Mouse (Mus musculus) neural tube, embryonic 11.5 days (tissue): ENCODE data around the gene Col4a3bp. TPM values are rescaled to one million over a fixed set of nuclear protein-coding genes. Genes with fewer than 3 reads are reported as not detected.

Experiments used
- ATAC-seq: fragments of 200-750 bp; cut with Nextera tagmentation; 2 replicates; pipeline ENCODE4 v1.8.0; 2017; ENCODE audit warnings: moderate number of reproducible peaks, mild to moderate bottlenecking, moderate TSS enrichment, moderate library complexity; ENCODE audit not compliant: insufficient read depth, low FRiP score, low TSS enrichment
- DNase-seq: peaks from one replicate; pipeline ENCODE4 v3.0.0-alpha.2; 2015; ENCODE audit warnings: low spot score
- H3K27ac ChIP-seq: fragments of 300-500 bp; sonication (generic); 2 replicates; pipeline ENCODE4 v1.5.1; 2014; ENCODE audit warnings: low read depth, mild to moderate bottlenecking, low read length
- H3K27me3 ChIP-seq: fragments of 300-500 bp; sonication (generic); 2 replicates; pipeline ENCODE4 v1.6.1; 2014; ENCODE audit warnings: mild to moderate bottlenecking, low read length, mixed read lengths; ENCODE audit not compliant: control insufficient read depth, insufficient read depth
- H3K36me3 ChIP-seq: fragments of 300-500 bp; sonication (generic); 2 replicates; pipeline ENCODE4 v1.6.1; 2014; ENCODE audit warnings: mild to moderate bottlenecking, low read length, moderate library complexity, mixed read lengths; ENCODE audit not compliant: control insufficient read depth, insufficient read depth
- H3K4me1 ChIP-seq: fragments of 300-500 bp; sonication (generic); 2 replicates; pipeline ENCODE4 v1.6.1; 2014; ENCODE audit warnings: low read length, mixed read lengths; ENCODE audit not compliant: control insufficient read depth, insufficient read depth
- H3K4me2 ChIP-seq: fragments of 300-500 bp; sonication (generic); 2 replicates; pipeline ENCODE4 v1.6.1; 2014; ENCODE audit warnings: low read depth, mild to moderate bottlenecking, moderate library complexity
- H3K4me3 ChIP-seq: fragments of 300-500 bp; sonication (generic); 2 replicates; pipeline ENCODE4 v1.5.1; 2014; ENCODE audit warnings: low read depth, low read length
- H3K9ac ChIP-seq: fragments of 300-500 bp; sonication (generic); 2 replicates; pipeline ENCODE4 v1.6.1; 2014; ENCODE audit warnings: mild to moderate bottlenecking, low read length
- H3K9me3 ChIP-seq: fragments of 300-500 bp; sonication (generic); 2 replicates; pipeline ENCODE4 v1.6.1; 2016; ENCODE audit warnings: low read length; ENCODE audit not compliant: control insufficient read depth
- WGBS: fragments of 180-500 bp; shearing (Covaris S2); extraction: QIAGEN DNeasy Blood & Tissue Kit; methylation state at CpG from one replicate; pipeline ENCODE4 v1.1.7; 2014; 5-methylcytosine and 5-hydroxymethylcytosine counted together
- polyA plus RNA-seq: library from polyadenylated mRNA; unstranded; fragments of >200 nt; fragmentation: Nextera tagmentation; extraction: Ambion mirVana; gene quantifications from 2 replicates; pipeline ENCODE4 v1.2.1, GENCODE M21; 2014

Gene Col4a3bp
- polyA plus RNA-seq, 1 experiment from 2014 or later: 5.9 TPM

GRCm38 (mm10) chr13:96586540-96586939 is 44.1 kb downstream of the Col4a3bp start:
- Histone ChIP-seq H3K9ac (no peak overlapping the region), H3K4me1 (no peaks in the 10 kb centered on the region), H3K27ac (no peak overlapping the region), H3K36me3 (no peaks in the 10 kb centered on the region), H3K27me3 (no peaks in the 10 kb centered on the region), H3K4me2 (no peak overlapping the region), H3K4me3 (no peak overlapping the region), H3K9me3 (no peaks in the 10 kb centered on the region)
- 97% methylated on average over 5 of the region's 5 CpGs for WGBS
- DNase-seq (no peak), ATAC-seq (no peak)

- Histone ChIP-seq H3K27me3 (no peaks in the 10 kb centered on the region), H3K27ac (no peak overlapping the region), H3K4me1 (no peaks in the 10 kb centered on the region), H3K9me3 (no peaks in the 10 kb centered on the region), H3K4me2 (no peak overlapping the region), H3K4me3 (no peak overlapping the region), H3K9ac (no peak overlapping the region), H3K36me3 (no peaks in the 10 kb centered on the region)
- 93% methylated on average over 1 of the region's 1 CpGs for WGBS
- DNase-seq: no peak
- ATAC-seq: no peak
Measured at GRCm38 (mm10) chr13:96588642-96589041, 46.2 kb downstream of the Col4a3bp start.

- Histone ChIP-seq H3K27ac (no peak overlapping the region), H3K27me3 (no peaks in the 10 kb centered on the region), H3K4me1 (no peaks in the 10 kb centered on the region), H3K9ac (no peak overlapping the region), H3K4me3 (no peak overlapping the region), H3K9me3 (no peaks in the 10 kb centered on the region), H3K36me3 (no peaks in the 10 kb centered on the region), H3K4me2 (no peak overlapping the region)
- 11% methylated on average over 1 of the region's 1 CpGs for WGBS
- DNase-seq (no peak), ATAC-seq (no peak)
Measured at GRCm38 (mm10) chr13:96593621-96594020, 51.2 kb downstream of the Col4a3bp start.

GRCm38 (mm10) chr13:96594070-96594469 is 51.7 kb downstream of the Col4a3bp start:
- no peaks in the 10 kb centered on the region for H3K36me3 ChIP-seq
- 89% methylated on average over 4 of the region's 4 CpGs for WGBS
- H3K27ac ChIP-seq: no peak overlapping the region
- no peak overlapping the region for H3K4me3 ChIP-seq
- DNase-seq (no peak), ATAC-seq (no peak)
- H3K9me3 ChIP-seq: no peaks in the 10 kb centered on the region
- no peaks in the 10 kb centered on the region for H3K27me3 ChIP-seq
- H3K4me1 ChIP-seq: no peaks in the 10 kb centered on the region
- no peak overlapping the region for H3K9ac ChIP-seq
- no peak overlapping the region for H3K4me2 ChIP-seq

- H3K27me3 ChIP-seq: no peaks in the 10 kb centered on the region
- DNase-seq (no peak), ATAC-seq (no peak)
- H3K4me2 ChIP-seq: no peak overlapping the region
- no peaks in the 10 kb centered on the region for H3K9me3 ChIP-seq
- H3K36me3 ChIP-seq: no peaks in the 10 kb centered on the region
- no peak overlapping the region for H3K4me3 ChIP-seq
- H3K27ac ChIP-seq: no peak overlapping the region
- H3K4me1 ChIP-seq: no peaks in the 10 kb centered on the region
- WGBS: 92% methylated on average over 9 of the region's 9 CpGs
- no peak overlapping the region for H3K9ac ChIP-seq
Measured at GRCm38 (mm10) chr13:96599182-96599581, 56.8 kb downstream of the Col4a3bp start.

- Histone ChIP-seq H3K27me3 (no peaks in the 10 kb centered on the region), H3K4me3 (no peak overlapping the region), H3K9me3 (no peaks in the 10 kb centered on the region), H3K4me1 (no peaks in the 10 kb centered on the region), H3K9ac (no peak overlapping the region), H3K4me2 (no peak overlapping the region), H3K27ac (no peak overlapping the region), H3K36me3 (no peaks in the 10 kb centered on the region)
- DNase-seq (no peak), ATAC-seq (no peak)
- 94% methylated on average over 2 of the region's 2 CpGs for WGBS
Measured at GRCm38 (mm10) chr13:96604242-96604641, 61.8 kb downstream of the Col4a3bp start.

- Histone ChIP-seq H3K4me3 (no peak overlapping the region), H3K4me2 (no peak overlapping the region), H3K9ac (no peak overlapping the region), H3K4me1 (no peaks in the 10 kb centered on the region), H3K9me3 (no peaks in the 10 kb centered on the region), H3K27ac (no peak overlapping the region), H3K27me3 (no peaks in the 10 kb centered on the region), H3K36me3 (no peaks in the 10 kb centered on the region)
- no peak for ATAC-seq
- no peak for DNase-seq
- 92% methylated on average over 3 of the region's 3 CpGs for WGBS
Measured at GRCm38 (mm10) chr13:96614615-96615014, 72.2 kb downstream of the Col4a3bp start.

GRCm38 (mm10) chr13:96620891-96621290 is 78.5 kb downstream of the Col4a3bp start:
- Histone ChIP-seq H3K27ac (no peak overlapping the region), H3K4me3 (no peak overlapping the region), H3K4me1 (no peaks in the 10 kb centered on the region), H3K4me2 (no peak overlapping the region), H3K9me3 (no peaks in the 10 kb centered on the region), H3K9ac (no peak overlapping the region), H3K27me3 (no peaks in the 10 kb centered on the region), H3K36me3 (no peaks in the 10 kb centered on the region; the same call in 1 of the 2 replicates)
- ATAC-seq (no peak), DNase-seq (no peak)
- 80% methylated on average over 1 of the region's 1 CpGs for WGBS

- no peaks in the 10 kb centered on the region for H3K36me3 ChIP-seq
- 94% methylated on average over 4 of the region's 4 CpGs for WGBS
Measured at GRCm38 (mm10) chr13:96630396-96630795, 88.0 kb downstream of the Col4a3bp start.

More at GRCm38 (mm10) chr13:96630396-96630795, 88.0 kb downstream of the Col4a3bp start:
- Histone ChIP-seq H3K4me3 (no peak overlapping the region), H3K9ac (no peak overlapping the region), H3K27me3 (no peaks in the 10 kb centered on the region), H3K27ac (no peak overlapping the region), H3K4me1 (no peaks in the 10 kb centered on the region), H3K4me2 (no peak overlapping the region), H3K9me3 (no peaks in the 10 kb centered on the region)
- DNase-seq: no peak
- ATAC-seq: no peak
